Mouse (Mus musculus): ENCODE data around the gene Hbq1b. TPM values are rescaled to one million over a fixed set of nuclear protein-coding genes. Genes with fewer than 3 reads are reported as not detected.
"Not testable (repeated sequence)": the region's sequence is repeated elsewhere in the genome, so short reads cannot be mapped to it uniquely, and the experiment has no call there.

Hbq1b gene
- polyA plus RNA-seq, 1 experiment from 2014 or later, result 0.68 TPM

GRCm38 (mm10) chr11:32271178-32271577 lies 15.6 kb upstream of the Hbq1b start:
- WGBS, result 56% methylated on average over 4 of the region's 4 CpGs
- Histone ChIP-seq H3K36me3 (no peaks in the 10 kb centered on the region), H3K4me1 (replicated peaks) (peaks cover 10% of the 10 kb centered on the region), H3K4me2 (no peak overlapping the region), H3K9ac (no peak overlapping the region), H3K27ac (no peak overlapping the region), H3K4me3 (no peak overlapping the region), H3K27me3 (peaks cover 14% of the 10 kb centered on the region), H3K9me3 (no peaks in the 10 kb centered on the region)
- no peak for ATAC-seq (ENCODE audit: low FRiP score)

- no peak within 1 kb of the TSS for H3K27ac ChIP-seq
- WGBS, result 75% methylated on average over 3 of the region's 3 CpGs
- no peak for ATAC-seq (ENCODE audit: low FRiP score)
Observed at GRCm38 (mm10) chr11:32276347-32276746, 10.4 kb upstream of the Hbq1b start, which contains the start of gene Hba-x. Gene Hba-x (plus strand): TSS chr11:32276400.

GRCm38 (mm10) chr11:32277736-32278457 lies 8.9 kb upstream of the Hbq1b start:
- peaks cover 29% of the 10 kb centered on the region for H3K27me3 ChIP-seq
- no peak for ATAC-seq (ENCODE audit: low FRiP score)
- H3K4me2 ChIP-seq, result no peak overlapping the region
- H3K4me1 ChIP-seq (replicated peaks), result no peaks in the 10 kb centered on the region
- no peaks in the 10 kb centered on the region for H3K36me3 ChIP-seq
- WGBS, result 77% methylated on average over 21 of the region's 21 CpGs
- H3K27ac ChIP-seq, result no peak overlapping the region
- H3K4me3 ChIP-seq, result no peak overlapping the region
- no peaks in the 10 kb centered on the region for H3K9me3 ChIP-seq
- H3K9ac ChIP-seq, result no peak overlapping the region

More at GRCm38 (mm10) chr11:32276347-32276746, 10.4 kb upstream of the Hbq1b start, which contains the start of gene Hba-x:
- Histone ChIP-seq H3K4me3 (no peak within 1 kb of the TSS), H3K4me1 (replicated peaks) (no peaks in the 10 kb centered on the region), H3K4me2 (no peak within 1 kb of the TSS), H3K9me3 (no peaks in the 10 kb centered on the region), H3K27me3 (peaks cover 31% of the 10 kb centered on the region), H3K36me3 (no peaks in the 10 kb centered on the region), H3K9ac (no peak within 1 kb of the TSS)

- H3K36me3 ChIP-seq, result no peaks in the 10 kb centered on the region
- 86% methylated on average over 12 of the region's 12 CpGs for WGBS
- H3K9ac ChIP-seq, result no peak overlapping the region
- no peak overlapping the region for H3K4me2 ChIP-seq
- H3K27me3 ChIP-seq, result peaks cover 29% of the 10 kb centered on the region
- no peak for ATAC-seq (ENCODE audit: low FRiP score)
- H3K27ac ChIP-seq, result no peak overlapping the region
- no peak overlapping the region for H3K4me3 ChIP-seq
- no peaks in the 10 kb centered on the region for H3K9me3 ChIP-seq
- no peaks in the 10 kb centered on the region for H3K4me1 ChIP-seq (replicated peaks)
Observed at GRCm38 (mm10) chr11:32278458-32278957, 8.3 kb upstream of the Hbq1b start.

GRCm38 (mm10) chr11:32280646-32281045 lies 6.1 kb upstream of the Hbq1b start:
- ATAC-seq (ENCODE audit: low FRiP score), result no peak
- no peak overlapping the region for H3K4me2 ChIP-seq
- peaks cover 26% of the 10 kb centered on the region for H3K27me3 ChIP-seq
- H3K36me3 ChIP-seq, result no peaks in the 10 kb centered on the region
- no peaks in the 10 kb centered on the region for H3K4me1 ChIP-seq (replicated peaks)
- no peak overlapping the region for H3K27ac ChIP-seq
- H3K9ac ChIP-seq, result no peak overlapping the region
- no peak overlapping the region for H3K4me3 ChIP-seq
- H3K9me3 ChIP-seq, result no peaks in the 10 kb centered on the region
- 85% methylated on average over 2 of the region's 2 CpGs for WGBS

- ATAC-seq (ENCODE audit: low FRiP score), result no peak
- Histone ChIP-seq H3K4me3 (no peak overlapping the region), H3K4me1 (replicated peaks) (no peaks in the 10 kb centered on the region), H3K9ac (no peak overlapping the region), H3K4me2 (no peak overlapping the region), H3K9me3 (no peaks in the 10 kb centered on the region), H3K36me3 (no peaks in the 10 kb centered on the region), H3K27ac (no peak overlapping the region), H3K27me3 (peaks cover 20% of the 10 kb centered on the region)
- 59% methylated on average over 1 of the region's 1 CpGs for WGBS
Observed at GRCm38 (mm10) chr11:32281416-32282144, 5.2 kb upstream of the Hbq1b start.

GRCm38 (mm10) chr11:32283091-32283777 lies 3.5 kb upstream of the Hbq1b start, which contains the start of gene Hba-a1:
Gene Hba-a1 (plus strand): TSS chr11:32283511.
- not testable (repeated sequence) for H3K4me3 ChIP-seq; H3K27ac ChIP-seq; H3K4me1 ChIP-seq (replicated peaks); H3K9me3 ChIP-seq; H3K9ac ChIP-seq; H3K4me2 ChIP-seq; H3K36me3 ChIP-seq; ATAC-seq (ENCODE audit: low FRiP score)
- H3K27me3 ChIP-seq, result peaks cover 15% of the 10 kb centered on the region
- WGBS, result 38% methylated on average over 1 of the region's 5 CpGs

GRCm38 (mm10) chr11:32284582-32284981 lies 2.2 kb upstream of the Hbq1b start:
- 69% methylated on average over 2 of the region's 2 CpGs for WGBS
- H3K9me3 ChIP-seq; H3K36me3 ChIP-seq; H3K4me1 ChIP-seq (replicated peaks); ATAC-seq (ENCODE audit: low FRiP score); H3K4me3 ChIP-seq; H3K4me2 ChIP-seq; H3K9ac ChIP-seq; H3K27ac ChIP-seq: not testable (repeated sequence)
- H3K27me3 ChIP-seq, result peaks cover 11% of the 10 kb centered on the region

GRCm38 (mm10) chr11:32285031-32285775 lies 1.6 kb upstream of the Hbq1b start:
- H3K9me3 ChIP-seq, result no peaks in the 10 kb centered on the region
- no peaks in the 10 kb centered on the region for H3K36me3 ChIP-seq
- H3K4me3 ChIP-seq, result no peak overlapping the region
- no peak for ATAC-seq (ENCODE audit: low FRiP score)
- peaks cover 11% of the 10 kb centered on the region for H3K27me3 ChIP-seq
- WGBS, result 84% methylated on average over 7 of the region's 7 CpGs
- H3K4me2 ChIP-seq, result no peak overlapping the region
- H3K4me1 ChIP-seq (replicated peaks), result no peaks in the 10 kb centered on the region
- no peak overlapping the region for H3K27ac ChIP-seq
- no peak overlapping the region for H3K9ac ChIP-seq

GRCm38 (mm10) chr11:32285887-32286286 lies 878 bp upstream of the Hbq1b start:
- H3K9me3 ChIP-seq; H3K9ac ChIP-seq; H3K27ac ChIP-seq; H3K4me3 ChIP-seq; H3K4me1 ChIP-seq (replicated peaks); ATAC-seq (ENCODE audit: low FRiP score); H3K36me3 ChIP-seq; H3K4me2 ChIP-seq: not testable (repeated sequence)
- H3K27me3 ChIP-seq, result peaks cover 11% of the 10 kb centered on the region

GRCm38 (mm10) chr11:32287493-32287825 lies 694 bp downstream of the Hbq1b start:
- no peaks in the 10 kb centered on the region for H3K4me1 ChIP-seq (replicated peaks)
- 74% methylated on average over 9 of the region's 9 CpGs for WGBS
- no peak overlapping the region for H3K27ac ChIP-seq
- H3K4me2 ChIP-seq, result no peak overlapping the region; the same call in 1 of the 2 replicates
- no peak overlapping the region for H3K4me3 ChIP-seq
- H3K27me3 ChIP-seq, result peaks cover 11% of the 10 kb centered on the region
- H3K9ac ChIP-seq, result no peak overlapping the region
- no peaks in the 10 kb centered on the region for H3K9me3 ChIP-seq
- ATAC-seq (ENCODE audit: low FRiP score), result no peak
- no peaks in the 10 kb centered on the region for H3K36me3 ChIP-seq

GRCm38 (mm10) chr11:32292819-32293218 lies 6.1 kb downstream of the Hbq1b start:
- not testable (repeated sequence) for H3K36me3 ChIP-seq; H3K4me2 ChIP-seq; H3K27ac ChIP-seq; H3K27me3 ChIP-seq; H3K9me3 ChIP-seq; H3K9ac ChIP-seq; H3K4me3 ChIP-seq; ATAC-seq (ENCODE audit: low FRiP score); H3K4me1 ChIP-seq (replicated peaks)
- WGBS, result 81% methylated on average over 4 of the region's 4 CpGs
